24 mouse cellular contexts compared by ENCODE assay signal in the genomic region with DNA sequence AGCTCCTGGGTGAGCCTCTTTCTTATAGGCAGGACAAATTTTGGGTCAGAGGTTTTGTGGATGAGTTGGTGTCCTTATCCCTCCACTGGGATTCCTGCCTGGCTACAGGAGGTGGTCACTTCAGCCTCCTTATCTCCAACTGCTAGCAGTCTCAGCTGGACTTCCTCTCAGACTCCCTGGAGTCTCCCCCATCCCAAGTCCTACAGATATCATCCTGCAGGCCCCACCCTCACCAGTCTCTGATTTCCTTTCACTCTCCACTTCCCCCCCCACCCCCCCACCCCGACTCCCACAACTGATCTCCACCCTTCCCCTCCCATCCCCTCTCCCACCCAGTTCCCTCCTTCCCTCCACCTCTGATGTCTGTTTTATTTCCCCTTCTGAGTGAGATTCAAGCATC.
"Had no signal": no experiment of that assay in that cellular context is flagged by ENCODE, and none has a peak within 500 bp of the region (broad histone marks: within the 10 kb centered on the region; RNA-seq: fewer than 3 reads in every experiment).

No protein-coding gene starts in this region.

- H3K36me3 ChIP-seq: heart, embryonic 10.5 days; heart, embryonic 15.5 days; hindbrain, embryonic 13.5 days; hindbrain, embryonic 15.5 days; kidney, embryonic 15.5 days; limb, embryonic 13.5 days; limb, embryonic 15.5 days; liver, embryonic 12.5 days had no signal

- H3K4me3 ChIP-seq: heart, embryonic 10.5 days; heart, embryonic 15.5 days; hindbrain, embryonic 13.5 days; hindbrain, embryonic 15.5 days; kidney, embryonic 15.5 days; limb, embryonic 13.5 days; limb, embryonic 15.5 days; liver, embryonic 12.5 days had no signal

- H3K9me3 ChIP-seq: heart, embryonic 10.5 days; heart, embryonic 15.5 days; hindbrain, embryonic 13.5 days; hindbrain, embryonic 15.5 days; kidney, embryonic 15.5 days; limb, embryonic 13.5 days; limb, embryonic 15.5 days; liver, embryonic 12.5 days had no signal

- H3K9ac ChIP-seq: forebrain, postnatal 0 days; heart, embryonic 15.5 days; hindbrain, embryonic 13.5 days; hindbrain, embryonic 15.5 days; kidney, embryonic 15.5 days; limb, embryonic 13.5 days; limb, embryonic 15.5 days; liver, embryonic 14.5 days had no signal

- H3K27ac ChIP-seq: heart, embryonic 10.5 days; heart, embryonic 15.5 days; hindbrain, embryonic 13.5 days; hindbrain, embryonic 15.5 days; hindbrain, postnatal 0 days; kidney, embryonic 15.5 days; kidney, postnatal 0 days; limb, embryonic 13.5 days; limb, embryonic 15.5 days; liver, embryonic 12.5 days; liver, embryonic 14.5 days had no signal

- ATAC-seq: forebrain, postnatal 0 days; hindbrain, postnatal 0 days; intestine, embryonic 16.5 days; liver, embryonic 12.5 days had no signal

- H3K4me2 ChIP-seq: heart, embryonic 15.5 days; hindbrain, embryonic 13.5 days; hindbrain, embryonic 15.5 days; kidney, embryonic 15.5 days; limb, embryonic 13.5 days; limb, embryonic 15.5 days; liver, embryonic 12.5 days had no signal

- H3K27me3 ChIP-seq: heart, embryonic 15.5 days; kidney, embryonic 15.5 days; limb, embryonic 13.5 days; limb, embryonic 15.5 days; liver, embryonic 12.5 days had no signal

- DNase-seq: forebrain, postnatal 0 days; gastrocnemius, postnatal 14 days; gastrocnemius, postnatal 36 days; kidney, adult 11 months; kidney, adult 2 months; kidney, adult 9 months; kidney, postnatal 14 days; kidney, postnatal 36 days; layer of hippocampus, adult 9-11 months; layer of hippocampus, postnatal 36 days; left cerebral cortex, postnatal 4 days; lung, adult 18-20 months had no signal
